Mouse (Mus musculus) limb, embryonic 14.5 days (tissue): Measurements from ENCODE around the gene Bcl6b. TPM values are rescaled to one million over a fixed set of nuclear protein-coding genes. Genes with fewer than 3 reads are reported as not detected.

ENCODE experiments used
- ATAC-seq: fragments of 200-750 bp; cut with Nextera tagmentation; 2 replicates; pipeline ENCODE4 v1.8.0; 2017; ENCODE audit warnings: low read depth, moderate number of reproducible peaks, moderate TSS enrichment; ENCODE audit not compliant: low FRiP score
- DNase-seq: peaks from one replicate; pipeline ENCODE4 v3.0.0-alpha.2; 2015; ENCODE audit warnings: low spot score
- H3K27ac ChIP-seq: fragments of 300-500 bp; sonication (generic); replicated peaks from 2 replicates; pipeline ENCODE4 v1.5.1; 2014; ENCODE audit warnings: low read depth, mild to moderate bottlenecking, low read length, moderate library complexity, mixed read lengths
- H3K27me3 ChIP-seq: fragments of 300-500 bp; sonication (generic); 2 replicates; pipeline ENCODE4 v1.6.1; 2014; ENCODE audit warnings: low read length, mixed read lengths; ENCODE audit not compliant: control insufficient read depth, insufficient read depth
- H3K36me3 ChIP-seq: fragments of 300-500 bp; sonication (generic); 2 replicates; pipeline ENCODE4 v1.6.1; 2014; ENCODE audit warnings: mild to moderate bottlenecking, low read length, moderate library complexity, mixed read lengths; ENCODE audit not compliant: control insufficient read depth, insufficient read depth
- H3K4me1 ChIP-seq: fragments of 300-500 bp; sonication (generic); 2 replicates; pipeline ENCODE4 v1.6.1; 2014; ENCODE audit warnings: antibody characterized with exemption, low read length, mixed read lengths; ENCODE audit not compliant: control insufficient read depth, insufficient read depth
- H3K4me2 ChIP-seq: fragments of 300-500 bp; sonication (generic); replicated peaks from 2 replicates; pipeline ENCODE4 v1.6.1; 2014; ENCODE audit warnings: low read depth, mild to moderate bottlenecking, low read length, moderate library complexity; ENCODE audit not compliant: severe bottlenecking
- H3K4me3 ChIP-seq: fragments of 300-500 bp; sonication (generic); replicated peaks from 2 replicates; pipeline ENCODE4 v1.5.1; 2014; ENCODE audit warnings: low read length
- H3K9ac ChIP-seq: fragments of 300-500 bp; sonication (generic); 2 replicates; pipeline ENCODE4 v1.6.1; 2014; ENCODE audit warnings: mild to moderate bottlenecking, low read depth, low read length, moderate library complexity; ENCODE audit not compliant: severe bottlenecking
- H3K9me3 ChIP-seq: fragments of 300-500 bp; sonication (generic); 2 replicates; pipeline ENCODE4 v1.6.1; 2016; ENCODE audit warnings: low read length; ENCODE audit not compliant: control insufficient read depth
- POLR2A ChIP-seq: fragments of 200-500 bp; IDR thresholded peaks from 2 replicates; pipeline ENCODE4 v1.8.0; 2012; ENCODE audit warnings: inconsistent platforms, mild to moderate bottlenecking, moderate library complexity, borderline replicate concordance; ENCODE audit not compliant: insufficient read depth, insufficient read length; ENCODE audit errors: extremely low read depth
- WGBS: fragments of 180-500 bp; shearing (Covaris S2); extraction: QIAGEN DNeasy Blood & Tissue Kit; methylation state at CpG from one replicate; pipeline ENCODE4 v1.1.7; 2014; 5-methylcytosine and 5-hydroxymethylcytosine counted together
- polyA plus RNA-seq, 2 experiments: library from polyadenylated mRNA; depleted of rRNA in 1 of 2; stranded (reverse) in 1 of 2; unstranded in 1 of 2; fragments of >200 nt; fragmentation: Nextera tagmentation in 1 of 2; extraction: Ambion mirVana in 1 of 2; gene quantifications; 2 replicates each; pipeline versions ENCODE4 v1.2.1 to v1.2.3; 2012 to 2014

Bcl6b gene
- polyA plus RNA-seq, 2 experiments: 12.2 TPM

- Histone ChIP-seq H3K4me3 (peak within 1 kb of the TSS; percentile 47), H3K4me2 (peak within 1 kb of the TSS; percentile 74), H3K4me1 (peaks cover 22% of the 10 kb centered on the region), H3K27me3 (peaks cover 22% of the 10 kb centered on the region), H3K27ac (peak within 1 kb of the TSS; percentile 69), H3K9ac (peak within 1 kb of the TSS; percentile 63), H3K9me3 (no peaks in the 10 kb centered on the region), H3K36me3 (peaks cover 6% of the 10 kb centered on the region)
- WGBS: under 1% methylated on average over 28 of the region's 28 CpGs
- ATAC-seq: peak; percentile 95
- DNase-seq: peak; percentile 95
- peak; percentile 45; the same call in 1 of the 2 replicates for TF ChIP-seq POLR2A
These were observed 8.6 kb downstream of the Bcl6b start, which contains the start of gene Slc16a13 for GRCm38 (mm10) chr11:70220731-70221602. TSS of gene Slc16a13 (minus strand) at chr11:70221064.

GRCm38 (mm10) chr11:70220323-70220722, 9.3 kb downstream of the Bcl6b start:
- peaks cover 22% of the 10 kb centered on the region for H3K4me1 ChIP-seq
- peak overlapping the region; percentile 74 for H3K4me2 ChIP-seq
- under 1% methylated on average over 22 of the region's 24 CpGs for WGBS
- ATAC-seq: no peak
- H3K9ac ChIP-seq: peak overlapping the region; percentile 63
- H3K9me3 ChIP-seq: no peaks in the 10 kb centered on the region
- H3K36me3 ChIP-seq: peaks cover 6% of the 10 kb centered on the region
- H3K27ac ChIP-seq: peak overlapping the region; percentile 44
- TF ChIP-seq POLR2A: no peak
- peaks cover 22% of the 10 kb centered on the region for H3K27me3 ChIP-seq
- H3K4me3 ChIP-seq: peak overlapping the region; percentile 47
- DNase-seq: no peak

GRCm38 (mm10) chr11:70219873-70220272, 9.7 kb downstream of the Bcl6b start:
- no peak for TF ChIP-seq POLR2A
- Histone ChIP-seq H3K9me3 (no peaks in the 10 kb centered on the region), H3K4me2 (peak overlapping the region; percentile 74), H3K4me1 (peaks cover 24% of the 10 kb centered on the region), H3K27ac (0 out of 2 replicates have a peak overlapping the region, but pooled peaks have one; percentile 44), H3K4me3 (peak overlapping the region; percentile 47), H3K27me3 (peaks cover 22% of the 10 kb centered on the region), H3K9ac (peak overlapping the region; percentile 63), H3K36me3 (peaks cover 6% of the 10 kb centered on the region)
- WGBS: 60% methylated on average over 7 of the region's 7 CpGs
- ATAC-seq (no peak), DNase-seq (no peak)

- peaks cover 31% of the 10 kb centered on the region for H3K4me1 ChIP-seq
- no peak for TF ChIP-seq POLR2A
- ATAC-seq (no peak), DNase-seq (no peak)
- no peaks in the 10 kb centered on the region for H3K9me3 ChIP-seq
- H3K4me2 ChIP-seq: no peak overlapping the region
- H3K9ac ChIP-seq: no peak overlapping the region
- WGBS: 87% methylated on average over 15 of the region's 15 CpGs
- no peak overlapping the region for H3K4me3 ChIP-seq
- no peak overlapping the region for H3K27ac ChIP-seq
- H3K27me3 ChIP-seq: peaks cover 31% of the 10 kb centered on the region
- H3K36me3 ChIP-seq: peaks cover 6% of the 10 kb centered on the region
These were observed 10.7 kb downstream of the Bcl6b start for GRCm38 (mm10) chr11:70218741-70219470.

GRCm38 (mm10) chr11:70218039-70218438, 11.6 kb downstream of the Bcl6b start:
- Histone ChIP-seq H3K4me1 (peaks cover 34% of the 10 kb centered on the region), H3K36me3 (peaks cover 6% of the 10 kb centered on the region), H3K9me3 (no peaks in the 10 kb centered on the region), H3K4me3 (no peak overlapping the region), H3K9ac (no peak overlapping the region), H3K4me2 (no peak overlapping the region), H3K27me3 (peaks cover 39% of the 10 kb centered on the region), H3K27ac (no peak overlapping the region)
- 86% methylated on average over 4 of the region's 4 CpGs for WGBS
- TF ChIP-seq POLR2A: no peak
- ATAC-seq (no peak), DNase-seq (no peak)
